Mouse (Mus musculus): ENCODE measurements around the gene Pmm1.
"Not testable (repeated sequence)": the region's sequence is repeated elsewhere in the genome, so short reads cannot be mapped to it uniquely, and the experiment has no call there.

Gene Pmm1

GRCm38 (mm10) chr15:81927741-81928140, 33.0 kb downstream of the Pmm1 start:
- DNase-seq (ENCODE audit: low read depth, low spot score) = no peak

- DNase-seq (ENCODE audit: low read depth, low spot score) = no peak
These were observed 34.3 kb downstream of the Pmm1 start for GRCm38 (mm10) chr15:81926446-81926822.

- DNase-seq (ENCODE audit: low read depth, low spot score) = peak; percentile 99
These were observed 34.8 kb downstream of the Pmm1 start, which contains the start of gene Polr3h for GRCm38 (mm10) chr15:81925760-81926445. TSS of gene Polr3h (minus strand) at chr15:81926240.

DNA sequence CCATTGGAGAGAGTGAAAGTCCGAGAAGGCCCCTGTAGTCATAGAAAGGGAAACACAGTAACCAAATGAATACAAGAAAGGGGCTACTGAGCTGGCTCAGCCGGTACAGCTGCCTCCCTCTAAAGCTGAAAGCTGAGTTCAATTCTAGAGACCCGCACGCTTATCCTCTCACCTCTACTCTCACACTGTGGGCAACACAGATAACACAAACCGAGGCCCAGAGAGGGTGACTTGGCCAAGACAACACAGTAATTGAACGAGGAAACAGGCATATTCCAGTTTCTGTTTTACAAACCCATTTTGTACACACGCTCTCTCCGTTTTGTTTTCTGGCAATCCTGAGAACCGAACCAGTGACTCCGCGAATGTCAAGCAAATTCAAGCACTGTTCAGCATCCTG, 35.8 kb downstream of the Pmm1 start:
- DNase-seq (ENCODE audit: low read depth, low spot score) = no peak

DNA sequence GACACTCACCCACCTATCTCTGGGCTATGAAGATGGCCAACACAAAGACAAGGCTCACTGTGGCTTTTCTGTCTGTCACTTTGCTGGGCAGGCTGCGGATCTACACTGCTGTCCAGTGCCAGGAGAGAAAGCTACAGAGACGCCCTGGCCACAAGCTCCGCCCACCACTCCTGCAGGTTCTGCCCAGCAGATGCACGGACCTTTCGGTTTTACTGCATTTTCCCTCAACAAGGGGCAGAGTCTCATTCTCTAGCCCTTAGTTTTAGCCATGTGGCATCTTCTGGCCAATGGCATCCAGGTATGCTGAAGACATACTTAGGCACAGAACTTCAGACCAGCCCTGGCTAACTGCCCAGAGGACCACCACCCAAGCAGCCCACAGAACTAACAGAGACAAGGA, 39.5 kb downstream of the Pmm1 start:
- no peak for DNase-seq (ENCODE audit: low read depth, low spot score)

GRCm38 (mm10) chr15:81920546-81921217, 40.0 kb downstream of the Pmm1 start:
- no peak for DNase-seq (ENCODE audit: low read depth, low spot score)

GRCm38 (mm10) chr15:81919062-81919461, 41.7 kb downstream of the Pmm1 start:
- DNase-seq (ENCODE audit: low read depth, low spot score) = no peak

GRCm38 (mm10) chr15:81917621-81918463, 42.9 kb downstream of the Pmm1 start:
- DNase-seq (ENCODE audit: low read depth, low spot score) = peak; percentile 56

GRCm38 (mm10) chr15:81917201-81917600, 43.5 kb downstream of the Pmm1 start:
- DNase-seq (ENCODE audit: low read depth, low spot score) = no peak

- DNase-seq (ENCODE audit: low read depth, low spot score) = no peak
These were observed 45.1 kb downstream of the Pmm1 start for GRCm38 (mm10) chr15:81915663-81916062.

DNA sequence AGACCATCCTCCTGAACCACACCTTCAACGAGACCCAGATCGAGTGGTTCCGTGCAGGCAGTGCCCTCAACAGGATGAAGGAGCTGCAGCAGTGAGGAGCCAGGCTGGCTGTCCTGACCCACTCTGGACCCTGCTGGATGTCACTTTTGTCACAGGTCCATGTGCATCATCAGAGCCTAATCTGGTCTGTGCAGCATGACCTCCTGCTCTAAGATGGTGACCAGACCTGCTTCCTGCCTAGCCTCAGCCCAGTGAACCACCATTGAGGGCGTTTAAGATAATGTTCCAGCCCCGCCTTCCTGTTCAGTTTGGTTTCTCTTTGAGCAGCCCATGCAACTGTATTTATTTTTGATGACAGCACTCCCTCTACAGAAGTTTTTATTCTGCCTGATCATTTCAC, 46.1 kb downstream of the Pmm1 start:
- no peak for DNase-seq (ENCODE audit: low read depth, low spot score)

DNA sequence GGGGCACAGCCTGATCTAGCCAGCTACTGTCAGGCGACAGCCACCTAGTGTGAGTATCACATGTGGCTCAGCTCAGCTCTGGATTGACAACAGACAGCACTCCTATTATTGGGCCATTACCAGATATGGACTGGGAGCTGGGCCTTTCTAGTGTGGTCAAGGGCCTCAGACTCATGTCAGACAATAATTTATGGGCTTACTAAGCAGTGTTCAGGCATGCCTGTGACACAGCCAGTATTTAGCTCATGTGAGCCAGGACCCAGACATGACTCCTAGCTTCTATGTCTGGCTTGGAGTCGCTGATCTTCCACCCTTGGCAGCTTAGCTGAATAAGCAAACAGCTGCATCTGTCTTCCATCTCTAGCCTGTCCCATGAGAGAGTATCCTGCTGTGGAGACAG, 48.2 kb downstream of the Pmm1 start:
- no peak for DNase-seq (ENCODE audit: low read depth, low spot score)

DNA sequence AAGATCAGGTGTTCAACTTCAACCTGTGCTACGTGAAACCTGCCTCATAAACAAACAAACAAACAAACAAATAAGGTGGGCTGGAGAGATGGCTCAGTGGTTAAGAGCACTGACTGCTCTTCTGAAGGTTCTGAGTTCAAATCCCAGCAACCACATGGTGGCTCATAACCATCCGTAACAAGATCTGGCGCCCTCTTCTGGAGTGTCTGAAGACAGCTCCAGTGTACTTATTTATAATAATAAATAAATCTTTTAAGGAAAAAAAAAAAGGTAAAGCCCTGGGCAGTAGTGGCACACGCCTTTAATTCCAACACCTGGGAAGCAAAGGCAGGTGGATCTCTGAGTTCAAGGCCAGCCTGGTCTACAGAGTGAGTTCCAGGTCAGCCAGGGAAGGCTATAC, 52.0 kb downstream of the Pmm1 start:
- not testable (repeated sequence) for DNase-seq (ENCODE audit: low read depth, low spot score)

- no peak for DNase-seq (ENCODE audit: low read depth, low spot score)
These were observed 52.8 kb downstream of the Pmm1 start for GRCm38 (mm10) chr15:81907953-81908352.

GRCm38 (mm10) chr15:81904939-81905338, 55.8 kb downstream of the Pmm1 start:
- peak; percentile 67 for DNase-seq (ENCODE audit: low read depth, low spot score)

All from mesoderm, embryonic 11.5 days (tissue).